Mouse (Mus musculus) forebrain, postnatal 0 days (tissue): Measurements from ENCODE around the gene Clec9a. TPM values are rescaled to one million over a fixed set of nuclear protein-coding genes. Genes with fewer than 3 reads are reported as not detected.

ENCODE experiments used
- ATAC-seq: fragments of 200-750 bp; cut with Nextera tagmentation; 2 replicates; pipeline ENCODE4 v1.8.0; 2017; ENCODE audit warnings: mild to moderate bottlenecking, moderate library complexity
- DNase-seq: peaks from one replicate; pipeline ENCODE4 v3.0.0-alpha.2; 2015
- H3K27ac ChIP-seq: fragments of 300-500 bp; sonication (generic); 2 replicates; pipeline ENCODE4 v1.5.1; 2014; ENCODE audit warnings: low read depth, mild to moderate bottlenecking, antibody characterized with exemption, low read length, moderate library complexity, mixed read lengths
- H3K27me3 ChIP-seq: fragments of 300-500 bp; sonication (generic); 2 replicates; pipeline ENCODE4 v1.6.1; 2014; ENCODE audit warnings: mild to moderate bottlenecking, low read length, mixed read lengths; ENCODE audit not compliant: insufficient read depth
- H3K36me3 ChIP-seq: fragments of 300-500 bp; sonication (generic); 2 replicates; pipeline ENCODE4 v1.6.1; 2014; ENCODE audit warnings: mild to moderate bottlenecking, moderate library complexity; ENCODE audit not compliant: insufficient read depth
- H3K4me1 ChIP-seq: fragments of 300-500 bp; sonication (generic); 2 replicates; pipeline ENCODE4 v1.6.1; 2014; ENCODE audit warnings: antibody characterized with exemption; ENCODE audit not compliant: insufficient read depth
- H3K4me2 ChIP-seq: fragments of 300-500 bp; sonication (generic); 2 replicates; pipeline ENCODE4 v1.6.1; 2014; ENCODE audit warnings: low read depth, mild to moderate bottlenecking, moderate library complexity
- H3K4me3 ChIP-seq: fragments of 300-500 bp; sonication (generic); 2 replicates; pipeline ENCODE4 v1.5.1; 2014; ENCODE audit warnings: low read depth, low read length, mixed read lengths
- H3K9ac ChIP-seq: fragments of 300-500 bp; sonication (generic); 2 replicates; pipeline ENCODE4 v1.6.1; 2014; ENCODE audit warnings: mild to moderate bottlenecking
- H3K9me3 ChIP-seq: fragments of 300-500 bp; sonication (generic); 2 replicates; pipeline ENCODE4 v1.6.1; 2016; ENCODE audit warnings: low read length
- CTCF ChIP-seq: sonication (generic); IDR thresholded peaks from 2 replicates; pipeline ENCODE4 v1.5.1; 2016; ENCODE audit warnings: antibody characterized with exemption, control low read depth, low read depth
- WGBS: fragments of 180-500 bp; shearing (Covaris S2); extraction: QIAGEN DNeasy Blood & Tissue Kit; methylation state at CpG from one replicate; pipeline ENCODE4 v1.1.7; 2014; 5-methylcytosine and 5-hydroxymethylcytosine counted together
- polyA plus RNA-seq: library from polyadenylated mRNA; unstranded; fragments of >200 nt; fragmentation: Nextera tagmentation; extraction: Ambion mirVana; gene quantifications from 2 replicates; pipeline ENCODE4 v1.2.1, GENCODE M21; 2015
- total RNA-seq: library from RNA; depleted of rRNA; stranded (reverse); fragments of >200 nt; gene quantifications from 2 replicates; pipeline ENCODE4 v1.2.3, GENCODE M21; 2014

Clec9a gene
- total and polyA plus RNA-seq, 2 experiments from 2014 or later = 0.10 TPM; not detected in 1

- no peak overlapping the region for H3K4me2 ChIP-seq
- H3K9ac ChIP-seq = no peak overlapping the region
- H3K4me3 ChIP-seq = no peak overlapping the region
- no peaks in the 10 kb centered on the region for H3K27me3 ChIP-seq
- no peaks in the 10 kb centered on the region for H3K9me3 ChIP-seq
- no peak for TF ChIP-seq CTCF
- ATAC-seq = no peak
- H3K36me3 ChIP-seq = no peaks in the 10 kb centered on the region
- DNase-seq = no peak
- 56% methylated on average over 6 of the region's 6 CpGs for WGBS
- no peaks in the 10 kb centered on the region for H3K4me1 ChIP-seq
- no peak overlapping the region for H3K27ac ChIP-seq
Measured at GRCm38 (mm10) chr6:129399945-129400344, 8.7 kb upstream of the Clec9a start.

- Histone ChIP-seq H3K4me2 (no peak overlapping the region), H3K4me1 (no peaks in the 10 kb centered on the region), H3K27ac (no peak overlapping the region), H3K4me3 (no peak overlapping the region), H3K9ac (no peak overlapping the region), H3K27me3 (no peaks in the 10 kb centered on the region), H3K9me3 (no peaks in the 10 kb centered on the region), H3K36me3 (no peaks in the 10 kb centered on the region)
- TF ChIP-seq CTCF = no peak
- no peak for DNase-seq
- 95% methylated on average over 2 of the region's 2 CpGs for WGBS
- no peak for ATAC-seq
Measured at GRCm38 (mm10) chr6:129402404-129402803, 6.3 kb upstream of the Clec9a start.

GRCm38 (mm10) chr6:129403391-129403790 is 5.3 kb upstream of the Clec9a start:
- Histone ChIP-seq H3K27ac (no peak overlapping the region), H3K4me1 (no peaks in the 10 kb centered on the region), H3K27me3 (no peaks in the 10 kb centered on the region), H3K36me3 (no peaks in the 10 kb centered on the region), H3K9me3 (no peaks in the 10 kb centered on the region), H3K4me3 (no peak overlapping the region), H3K9ac (no peak overlapping the region), H3K4me2 (no peak overlapping the region)
- 77% methylated on average over 6 of the region's 6 CpGs for WGBS
- TF ChIP-seq CTCF = no peak
- no peak for DNase-seq
- no peak for ATAC-seq

GRCm38 (mm10) chr6:129405999-129406398 is 2.7 kb upstream of the Clec9a start:
- no peak for DNase-seq
- ATAC-seq = no peak
- Histone ChIP-seq H3K9me3 (no peaks in the 10 kb centered on the region), H3K4me1 (no peaks in the 10 kb centered on the region), H3K4me3 (no peak overlapping the region), H3K9ac (no peak overlapping the region), H3K4me2 (no peak overlapping the region), H3K27me3 (no peaks in the 10 kb centered on the region), H3K27ac (no peak overlapping the region), H3K36me3 (no peaks in the 10 kb centered on the region)
- no peak for TF ChIP-seq CTCF

- Histone ChIP-seq H3K4me3 (no peak overlapping the region), H3K4me1 (no peaks in the 10 kb centered on the region), H3K4me2 (no peak overlapping the region), H3K36me3 (no peaks in the 10 kb centered on the region), H3K9ac (no peak overlapping the region), H3K27ac (no peak overlapping the region), H3K27me3 (no peaks in the 10 kb centered on the region), H3K9me3 (no peaks in the 10 kb centered on the region)
- WGBS = 62% methylated on average over 2 of the region's 2 CpGs
- no peak for ATAC-seq
- no peak for DNase-seq
- no peak for TF ChIP-seq CTCF
Measured at GRCm38 (mm10) chr6:129407324-129407723, 1.3 kb upstream of the Clec9a start.

- Histone ChIP-seq H3K27ac (no peak overlapping the region), H3K4me3 (no peak overlapping the region), H3K4me2 (no peak overlapping the region), H3K27me3 (no peaks in the 10 kb centered on the region), H3K4me1 (no peaks in the 10 kb centered on the region), H3K9ac (no peak overlapping the region), H3K36me3 (no peaks in the 10 kb centered on the region), H3K9me3 (no peaks in the 10 kb centered on the region)
- no peak for TF ChIP-seq CTCF
- 76% methylated on average over 1 of the region's 1 CpGs for WGBS
- ATAC-seq (no peak), DNase-seq (no peak)
Measured at GRCm38 (mm10) chr6:129414177-129414576, 5.5 kb downstream of the Clec9a start.

- Histone ChIP-seq H3K4me3 (no peak overlapping the region), H3K36me3 (no peaks in the 10 kb centered on the region), H3K9me3 (no peaks in the 10 kb centered on the region), H3K4me2 (no peak overlapping the region), H3K9ac (no peak overlapping the region), H3K4me1 (no peaks in the 10 kb centered on the region), H3K27ac (no peak overlapping the region), H3K27me3 (no peaks in the 10 kb centered on the region)
- no peak for DNase-seq
- ATAC-seq = no peak
- WGBS = 86% methylated on average over 3 of the region's 3 CpGs
- no peak for TF ChIP-seq CTCF
Measured at GRCm38 (mm10) chr6:129422311-129422710, 13.6 kb downstream of the Clec9a start.

GRCm38 (mm10) chr6:129423040-129423733 is 14.5 kb downstream of the Clec9a start:
- peak; percentile 23 for DNase-seq
- peak; percentile 36 for ATAC-seq
- Histone ChIP-seq H3K4me3 (no peak overlapping the region), H3K9me3 (no peaks in the 10 kb centered on the region), H3K9ac (no peak overlapping the region), H3K36me3 (no peaks in the 10 kb centered on the region), H3K27me3 (no peaks in the 10 kb centered on the region), H3K4me1 (no peaks in the 10 kb centered on the region), H3K4me2 (no peak overlapping the region), H3K27ac (no peak overlapping the region)
- WGBS = 64% methylated on average over 4 of the region's 4 CpGs
- no peak for TF ChIP-seq CTCF
